Mouse (Mus musculus): ENCODE measurements around the gene Pitx1. TPM values are rescaled to one million over a fixed set of nuclear protein-coding genes. Genes with fewer than 3 reads are reported as not detected.

Pitx1 gene
- polyA plus RNA-seq, 1 experiment from 2014 or later, result 8.2 TPM

- Histone ChIP-seq H3K9ac (ENCODE audit: low read depth, low read length) (no peak overlapping the region), H3K4me1 (replicated peaks; ENCODE audit: control insufficient read depth, insufficient read depth, low read length) (peaks cover 12% of the 10 kb centered on the region; the same call in 1 of the 2 replicates), H3K9me3 (ENCODE audit: control insufficient read depth) (no peaks in the 10 kb centered on the region), H3K36me3 (ENCODE audit: control insufficient read depth, insufficient read depth) (no peaks in the 10 kb centered on the region), H3K27me3 (replicated peaks; ENCODE audit: control insufficient read depth, insufficient read depth, low read length) (peaks cover 17% of the 10 kb centered on the region; the same call in 1 of the 2 replicates), H3K27ac (ENCODE audit: low read depth, low read length) (no peak overlapping the region; the same call in 1 of the 2 replicates), H3K4me3 (ENCODE audit: low read depth, low read length) (0 out of 2 replicates have a peak overlapping the region, but pooled peaks have one; percentile 1), H3K4me2 (replicated peaks; ENCODE audit: low read depth) (peak overlapping the region; percentile 35)
- WGBS, result 8% methylated on average over 10 of the region's 10 CpGs
- 0 out of 2 replicates have a peak, but pooled peaks have one; percentile 20 for TF ChIP-seq CTCF (IDR thresholded peaks at IDR 0.05; ENCODE audit: low read depth)
- ATAC-seq, result peak; percentile 55
Observed at GRCm38 (mm10) chr13:55847805-55848204, 11.8 kb upstream of the Pitx1 start.

- H3K27me3 ChIP-seq (replicated peaks; ENCODE audit: control insufficient read depth, insufficient read depth, low read length), result peaks cover 39% of the 10 kb centered on the region; the same call in 1 of the 2 replicates
- WGBS, result 100% methylated on average over 1 of the region's 1 CpGs
Observed at GRCm38 (mm10) chr13:55843700-55844099, 7.7 kb upstream of the Pitx1 start.

GRCm38 (mm10) chr13:55840223-55840622, 4.2 kb upstream of the Pitx1 start:
- no peaks in the 10 kb centered on the region for H3K36me3 ChIP-seq (ENCODE audit: control insufficient read depth, insufficient read depth)
- no peak overlapping the region for H3K9ac ChIP-seq (ENCODE audit: low read depth, low read length)
- H3K27ac ChIP-seq (ENCODE audit: low read depth, low read length), result no peak overlapping the region
- no peak overlapping the region for H3K4me2 ChIP-seq (replicated peaks; ENCODE audit: low read depth)
- peaks cover 57% of the 10 kb centered on the region for H3K27me3 ChIP-seq (replicated peaks; ENCODE audit: control insufficient read depth, insufficient read depth, low read length)
- no peaks in the 10 kb centered on the region for H3K9me3 ChIP-seq (ENCODE audit: control insufficient read depth)
- TF ChIP-seq CTCF (IDR thresholded peaks at IDR 0.05; ENCODE audit: low read depth), result no peak
- 61% methylated on average over 14 of the region's 14 CpGs for WGBS
- H3K4me3 ChIP-seq (ENCODE audit: low read depth, low read length), result no peak overlapping the region
- H3K4me1 ChIP-seq (replicated peaks; ENCODE audit: control insufficient read depth, insufficient read depth, low read length), result no peaks in the 10 kb centered on the region
- ATAC-seq, result no peak

More at GRCm38 (mm10) chr13:55843700-55844099, 7.7 kb upstream of the Pitx1 start:
- Histone ChIP-seq H3K4me3 (ENCODE audit: low read depth, low read length) (no peak overlapping the region), H3K27ac (ENCODE audit: low read depth, low read length) (no peak overlapping the region), H3K4me2 (replicated peaks; ENCODE audit: low read depth) (no peak overlapping the region), H3K9ac (ENCODE audit: low read depth, low read length) (no peak overlapping the region), H3K36me3 (ENCODE audit: control insufficient read depth, insufficient read depth) (no peaks in the 10 kb centered on the region), H3K4me1 (replicated peaks; ENCODE audit: control insufficient read depth, insufficient read depth, low read length) (peaks cover 7% of the 10 kb centered on the region; the same call in 1 of the 2 replicates), H3K9me3 (ENCODE audit: control insufficient read depth) (no peaks in the 10 kb centered on the region)
- TF ChIP-seq CTCF (IDR thresholded peaks at IDR 0.05; ENCODE audit: low read depth), result peak; percentile 59
- no peak for ATAC-seq

- Histone ChIP-seq H3K4me2 (replicated peaks; ENCODE audit: low read depth) (no peak overlapping the region), H3K9me3 (ENCODE audit: control insufficient read depth) (no peaks in the 10 kb centered on the region), H3K27ac (ENCODE audit: low read depth, low read length) (no peak overlapping the region), H3K36me3 (ENCODE audit: control insufficient read depth, insufficient read depth) (no peaks in the 10 kb centered on the region), H3K27me3 (replicated peaks; ENCODE audit: control insufficient read depth, insufficient read depth, low read length) (peaks cover 86% of the 10 kb centered on the region), H3K4me3 (ENCODE audit: low read depth, low read length) (peak overlapping the region; percentile 0; the same call in 1 of the 2 replicates), H3K4me1 (replicated peaks; ENCODE audit: control insufficient read depth, insufficient read depth, low read length) (no peaks in the 10 kb centered on the region), H3K9ac (ENCODE audit: low read depth, low read length) (no peak overlapping the region)
- no peak for ATAC-seq
- 35% methylated on average over 32 of the region's 32 CpGs for WGBS
- no peak for TF ChIP-seq CTCF (IDR thresholded peaks at IDR 0.05; ENCODE audit: low read depth)
Observed at GRCm38 (mm10) chr13:55836786-55837780, 1.1 kb upstream of the Pitx1 start.

- H3K9ac ChIP-seq (ENCODE audit: low read depth, low read length), result 0 out of 2 replicates have a peak overlapping the region, but pooled peaks have one; percentile 11
- H3K4me3 ChIP-seq (ENCODE audit: low read depth, low read length), result peak overlapping the region; percentile 36
- H3K36me3 ChIP-seq (ENCODE audit: control insufficient read depth, insufficient read depth), result no peaks in the 10 kb centered on the region
- ATAC-seq, result no peak
- H3K27ac ChIP-seq (ENCODE audit: low read depth, low read length), result no peak overlapping the region
- H3K4me1 ChIP-seq (replicated peaks; ENCODE audit: control insufficient read depth, insufficient read depth, low read length), result no peaks in the 10 kb centered on the region
- WGBS, result 6% methylated on average over 33 of the region's 33 CpGs
- TF ChIP-seq CTCF (IDR thresholded peaks at IDR 0.05; ENCODE audit: low read depth), result no peak
- H3K4me2 ChIP-seq (replicated peaks; ENCODE audit: low read depth), result peak overlapping the region; percentile 58
- H3K9me3 ChIP-seq (ENCODE audit: control insufficient read depth), result no peaks in the 10 kb centered on the region
- peaks cover 89% of the 10 kb centered on the region for H3K27me3 ChIP-seq (replicated peaks; ENCODE audit: control insufficient read depth, insufficient read depth, low read length)
Observed at GRCm38 (mm10) chr13:55835548-55836097, 369 bp downstream of the Pitx1 start.

- 61% methylated on average over 5 of the region's 5 CpGs for WGBS
- Histone ChIP-seq H3K9me3 (ENCODE audit: control insufficient read depth) (no peaks in the 10 kb centered on the region), H3K4me1 (replicated peaks; ENCODE audit: control insufficient read depth, insufficient read depth, low read length) (no peaks in the 10 kb centered on the region), H3K27me3 (replicated peaks; ENCODE audit: control insufficient read depth, insufficient read depth, low read length) (peaks cover 87% of the 10 kb centered on the region), H3K4me3 (ENCODE audit: low read depth, low read length) (no peak overlapping the region), H3K27ac (ENCODE audit: low read depth, low read length) (no peak overlapping the region), H3K36me3 (ENCODE audit: control insufficient read depth, insufficient read depth) (no peaks in the 10 kb centered on the region), H3K4me2 (replicated peaks; ENCODE audit: low read depth) (no peak overlapping the region), H3K9ac (ENCODE audit: low read depth, low read length) (no peak overlapping the region)
- no peak for TF ChIP-seq CTCF (IDR thresholded peaks at IDR 0.05; ENCODE audit: low read depth)
- ATAC-seq, result no peak
Observed at GRCm38 (mm10) chr13:55834667-55835066, 1.3 kb downstream of the Pitx1 start.
